Mouse (Mus musculus): ENCODE measurements around the gene Ccdc88c. TPM values are rescaled to one million over a fixed set of nuclear protein-coding genes. Genes with fewer than 3 reads are reported as not detected.

Ccdc88c gene
- polyA plus RNA-seq, 1 experiment: 8.3 TPM

GRCm38 (mm10) chr12:100900901-100901300 lies 128.0 kb downstream of the Ccdc88c start:
- WGBS: 55% methylated on average over 6 of the region's 6 CpGs
- DNase-seq (ENCODE audit: low read depth, low spot score): no peak

GRCm38 (mm10) chr12:100899111-100899640 lies 129.7 kb downstream of the Ccdc88c start:
- DNase-seq (ENCODE audit: low read depth, low spot score): no peak
- 1% methylated on average over 30 of the region's 30 CpGs for WGBS

GRCm38 (mm10) chr12:100897736-100898650 lies 130.9 kb downstream of the Ccdc88c start:
- 36% methylated on average over 12 of the region's 12 CpGs for WGBS
- DNase-seq (ENCODE audit: low read depth, low spot score): no peak

GRCm38 (mm10) chr12:100896661-100897060 lies 132.2 kb downstream of the Ccdc88c start:
- no peak for DNase-seq (ENCODE audit: low read depth, low spot score)
- 50% methylated on average over 3 of the region's 3 CpGs for WGBS

- DNase-seq (ENCODE audit: low read depth, low spot score): no peak
These were observed 133.4 kb downstream of the Ccdc88c start for GRCm38 (mm10) chr12:100895504-100895903.

GRCm38 (mm10) chr12:100890548-100890947 lies 138.3 kb downstream of the Ccdc88c start:
- no peak for DNase-seq (ENCODE audit: low read depth, low spot score)
- 83% methylated on average over 3 of the region's 3 CpGs for WGBS

More at GRCm38 (mm10) chr12:100895504-100895903, 133.4 kb downstream of the Ccdc88c start:
- WGBS: 19% methylated on average over 2 of the region's 2 CpGs

GRCm38 (mm10) chr12:100887801-100888258 lies 141.0 kb downstream of the Ccdc88c start:
- DNase-seq (ENCODE audit: low read depth, low spot score): no peak
- WGBS: 36% methylated on average over 12 of the region's 12 CpGs

GRCm38 (mm10) chr12:100886877-100887276 lies 142.0 kb downstream of the Ccdc88c start:
- WGBS: 83% methylated on average over 4 of the region's 4 CpGs

GRCm38 (mm10) chr12:100885585-100885984 lies 143.3 kb downstream of the Ccdc88c start:
- WGBS: 90% methylated on average over 3 of the region's 3 CpGs
- no peak for DNase-seq (ENCODE audit: low read depth, low spot score)

More at GRCm38 (mm10) chr12:100886877-100887276, 142.0 kb downstream of the Ccdc88c start:
- no peak for DNase-seq (ENCODE audit: low read depth, low spot score)

GRCm38 (mm10) chr12:100883168-100883567 lies 145.7 kb downstream of the Ccdc88c start:
- WGBS: 5% methylated on average over 7 of the region's 7 CpGs

GRCm38 (mm10) chr12:100878556-100878955 lies 150.3 kb downstream of the Ccdc88c start:
- DNase-seq (ENCODE audit: low read depth, low spot score): no peak
- 92% methylated on average over 16 of the region's 16 CpGs for WGBS

More at GRCm38 (mm10) chr12:100883168-100883567, 145.7 kb downstream of the Ccdc88c start:
- DNase-seq (ENCODE audit: low read depth, low spot score): no peak

GRCm38 (mm10) chr12:100877936-100878335 lies 150.9 kb downstream of the Ccdc88c start:
- DNase-seq (ENCODE audit: low read depth, low spot score): no peak
- 85% methylated on average over 6 of the region's 6 CpGs for WGBS

- DNase-seq (ENCODE audit: low read depth, low spot score): no peak
- WGBS: 72% methylated on average over 6 of the region's 6 CpGs
These were observed 152.9 kb downstream of the Ccdc88c start for GRCm38 (mm10) chr12:100875960-100876359.

- WGBS: 47% methylated on average over 3 of the region's 3 CpGs
- DNase-seq (ENCODE audit: low read depth, low spot score): no peak
These were observed 153.3 kb downstream of the Ccdc88c start for GRCm38 (mm10) chr12:100875553-100875952.

GRCm38 (mm10) chr12:100873612-100874011 lies 155.2 kb downstream of the Ccdc88c start:
- 88% methylated on average over 3 of the region's 3 CpGs for WGBS
- no peak for DNase-seq (ENCODE audit: low read depth, low spot score)

GRCm38 (mm10) chr12:100871841-100872240 lies 157.0 kb downstream of the Ccdc88c start:
- 85% methylated on average over 2 of the region's 2 CpGs for WGBS
- no peak for DNase-seq (ENCODE audit: low read depth, low spot score)

- no peak for DNase-seq (ENCODE audit: low read depth, low spot score)
- WGBS: 94% methylated on average over 6 of the region's 6 CpGs
These were observed 157.6 kb downstream of the Ccdc88c start for GRCm38 (mm10) chr12:100871234-100871633.

GRCm38 (mm10) chr12:100868049-100868622 lies 160.7 kb downstream of the Ccdc88c start:
- 77% methylated on average over 4 of the region's 4 CpGs for WGBS
- DNase-seq (ENCODE audit: low read depth, low spot score): no peak

GRCm38 (mm10) chr12:100867097-100867496 lies 161.8 kb downstream of the Ccdc88c start:
- DNase-seq (ENCODE audit: low read depth, low spot score): no peak
- 88% methylated on average over 8 of the region's 8 CpGs for WGBS

GRCm38 (mm10) chr12:100865509-100866078 lies 163.3 kb downstream of the Ccdc88c start:
- WGBS: 73% methylated on average over 11 of the region's 11 CpGs

More at GRCm38 (mm10) chr12:100865509-100866078, 163.3 kb downstream of the Ccdc88c start:
- DNase-seq (ENCODE audit: low read depth, low spot score): no peak
